Mouse (Mus musculus) left cerebral cortex, postnatal 25 days (tissue): ENCODE data around the gene Tent4b. TPM values are rescaled to one million over a fixed set of nuclear protein-coding genes. Genes with fewer than 3 reads are reported as not detected.

Experiments
- DNase-seq, 2 experiments: peaks; one replicate each; pipeline ENCODE4 v3.0.0; 2022; ENCODE audit warnings: low spot score in 2 of 2, mixed read lengths in 1 of 2
- intact Hi-C: fragments of 180-260 bp; cut with DNase I; formaldehyde crosslinking; loops from one replicate; pipeline ENCODE4 v1.15.1; 2025
- total RNA-seq, 2 experiments: library from RNA; stranded (reverse); gene quantifications; 2 replicates each; pipeline ENCODE4 v1.2.3; 2021

Tent4b gene
- total RNA-seq, 2 experiments from 2014 or later, result 37.6 to 37.9 TPM

DNA sequence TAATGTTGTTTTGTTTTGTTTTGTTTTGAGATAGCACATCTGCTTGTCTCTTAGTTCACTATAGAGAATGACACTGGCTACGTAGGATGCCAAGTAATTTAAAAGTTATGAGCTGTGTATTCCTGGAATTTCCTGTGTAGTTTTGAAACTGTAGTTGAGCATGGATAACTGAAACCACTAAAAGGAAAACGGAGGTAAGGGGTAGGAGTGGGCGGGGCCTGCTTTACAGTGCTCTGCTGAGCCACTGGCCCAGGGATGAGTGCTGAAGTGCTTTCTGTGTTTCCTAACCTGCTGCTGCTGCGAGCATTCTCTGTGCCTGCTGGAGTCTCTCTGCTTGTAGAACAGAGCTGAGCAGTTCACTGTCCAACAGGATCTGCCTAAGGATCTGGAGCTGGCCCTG, 22.3 kb downstream of the Tent4b start:
- DNase-seq, result no peak
- intact Hi-C loops, result no loop called here

DNA sequence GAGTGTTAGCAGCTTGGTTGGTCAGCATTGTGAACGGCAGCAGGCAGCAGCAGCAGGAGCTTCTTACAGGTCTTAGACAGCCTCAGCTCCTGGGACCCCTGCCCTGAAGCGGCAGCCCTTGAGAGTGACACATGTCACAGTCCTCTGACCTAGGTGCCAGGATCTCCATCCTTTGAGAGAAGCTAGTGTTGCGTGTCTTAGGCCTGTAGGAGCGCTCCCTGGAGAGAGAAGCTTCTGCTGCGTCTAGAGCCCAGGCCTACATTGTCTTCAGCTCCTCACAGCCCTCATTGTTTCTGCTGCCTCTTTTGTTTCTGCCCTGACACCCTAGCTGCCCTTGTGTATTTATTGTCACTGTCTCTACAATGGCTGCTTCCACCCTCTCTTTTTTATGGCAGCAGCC, 26.3 kb downstream of the Tent4b start:
- intact Hi-C loops, result no loop called here
- DNase-seq, result no peak

DNA sequence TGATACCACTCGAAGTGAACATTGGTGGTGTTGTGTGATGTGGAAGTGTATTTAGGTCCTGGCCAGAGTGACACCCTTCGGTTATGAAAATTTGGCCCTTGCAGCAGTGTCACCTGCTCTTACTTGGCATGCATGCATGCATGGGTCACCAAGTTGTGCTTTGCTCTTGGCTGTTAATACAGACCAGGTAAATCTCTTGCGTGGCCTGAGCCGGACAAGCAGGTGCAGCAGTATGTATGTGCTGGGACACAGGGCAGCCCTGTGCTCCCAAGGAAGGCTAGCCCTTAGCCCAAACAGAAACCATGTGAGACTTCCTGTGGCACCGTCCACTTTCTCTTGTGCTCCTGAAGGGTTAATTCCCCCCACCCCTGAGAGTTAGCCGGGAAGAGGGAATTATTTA, 28.8 kb downstream of the Tent4b start:
- intact Hi-C loops, result no loop called here
- no peak for DNase-seq

DNA sequence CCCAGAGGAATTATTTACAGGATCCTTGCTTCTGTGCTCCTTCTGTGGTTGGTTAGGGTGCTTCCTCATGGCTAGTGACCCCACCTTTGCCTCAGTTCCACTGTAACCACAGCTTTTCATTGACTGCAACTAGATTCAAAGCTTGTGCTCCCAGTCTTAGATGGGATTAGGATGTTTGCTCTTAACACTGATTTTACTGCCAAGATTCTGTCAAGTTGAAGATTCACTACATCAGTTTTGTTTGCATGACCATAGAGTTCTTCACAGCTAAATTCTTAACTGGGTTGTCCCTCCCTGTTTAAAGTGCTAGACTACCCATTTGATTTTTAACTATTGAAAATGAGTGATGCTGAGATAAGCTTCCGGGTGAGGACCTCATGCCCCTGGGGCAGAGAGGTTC, 29.3 kb downstream of the Tent4b start:
- intact Hi-C loops, result no loop called here
- DNase-seq, result no peak

DNA sequence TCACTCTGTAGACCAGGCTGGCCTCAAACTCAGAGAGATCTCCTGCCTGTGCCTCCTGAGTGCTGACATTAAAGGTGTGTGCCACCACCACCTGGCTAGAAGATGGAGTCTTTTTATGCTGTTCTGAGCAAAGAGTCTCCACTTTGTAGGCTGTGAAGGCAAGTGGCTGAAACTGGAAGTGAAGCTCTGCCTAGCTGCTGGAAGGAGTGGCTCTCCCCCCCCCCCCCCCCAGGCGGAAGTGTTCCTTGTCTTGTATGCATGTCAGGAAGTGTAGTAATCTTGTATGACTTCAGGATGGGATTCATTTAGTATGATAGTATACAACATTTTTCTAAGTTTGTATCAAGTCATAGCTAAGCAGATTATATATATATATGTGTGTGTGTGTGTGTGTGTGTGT, 29.8 kb downstream of the Tent4b start:
- DNase-seq, result no peak
- intact Hi-C loops, result no loop called here

DNA sequence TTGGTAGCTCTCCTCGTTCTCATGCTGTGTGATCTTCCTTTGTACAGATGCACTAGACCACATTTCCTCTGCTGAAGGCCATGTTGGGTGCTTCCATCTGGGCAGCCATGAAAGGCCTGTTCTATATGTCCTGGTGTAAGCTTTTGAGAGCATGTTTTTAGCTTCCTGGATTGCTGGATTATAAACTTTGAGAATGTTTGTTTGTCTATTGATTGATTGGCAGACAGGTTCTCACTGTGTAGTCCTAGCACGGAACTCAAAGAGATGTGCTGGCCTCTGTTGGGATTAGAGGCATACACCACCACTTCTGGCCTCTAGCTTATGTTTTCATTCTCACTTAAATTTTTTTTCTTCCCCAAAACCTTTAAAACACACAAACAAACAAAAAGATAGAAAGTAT, 37.7 kb downstream of the Tent4b start:
- no peak for DNase-seq
- intact Hi-C loops, result no loop called here

DNA sequence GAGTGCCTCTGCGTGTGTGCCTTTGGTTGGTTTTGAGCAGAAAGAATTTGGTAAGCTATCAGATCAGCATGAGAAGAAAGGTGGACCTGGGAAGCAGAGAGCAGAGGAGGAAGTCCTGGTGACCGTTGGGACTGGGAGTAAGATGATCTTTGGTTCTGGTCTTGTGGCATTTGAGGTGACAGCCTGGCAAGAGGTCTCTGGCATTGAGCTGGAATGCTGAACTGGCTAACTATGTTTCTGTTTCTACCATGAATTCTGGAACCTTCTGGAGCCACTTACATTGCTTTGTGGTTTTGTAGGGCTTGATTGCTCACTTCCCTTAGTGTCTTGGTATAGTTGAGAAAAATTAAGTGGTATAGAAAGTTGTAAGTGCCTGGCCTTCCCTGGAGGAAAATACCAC, 38.6 kb downstream of the Tent4b start:
- no peak for DNase-seq
- intact Hi-C loops, result no loop called here

DNA sequence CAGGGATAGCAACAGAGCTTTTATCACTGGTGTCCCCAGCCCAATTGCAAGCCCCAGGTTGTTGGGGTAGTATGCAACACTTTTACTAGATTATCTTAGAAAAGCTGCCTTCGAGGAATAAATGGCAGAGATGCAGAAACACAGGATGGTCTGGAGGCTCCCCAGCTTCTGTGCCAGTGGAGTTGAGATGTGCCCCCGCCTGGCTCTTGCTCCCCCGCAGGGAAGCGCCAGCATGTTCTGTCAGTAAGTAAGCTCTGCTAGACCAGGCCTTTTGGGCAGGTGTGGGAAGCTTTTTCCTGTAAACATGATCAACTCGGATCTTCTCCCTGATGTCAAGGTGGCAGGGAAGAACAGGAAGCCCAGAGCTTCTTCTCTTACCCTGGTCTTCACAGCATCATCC, 40.3 kb downstream of the Tent4b start:
- intact Hi-C loops, result no loop called here
- peak in 1 of 2 experiments; percentile 21 for DNase-seq

DNA sequence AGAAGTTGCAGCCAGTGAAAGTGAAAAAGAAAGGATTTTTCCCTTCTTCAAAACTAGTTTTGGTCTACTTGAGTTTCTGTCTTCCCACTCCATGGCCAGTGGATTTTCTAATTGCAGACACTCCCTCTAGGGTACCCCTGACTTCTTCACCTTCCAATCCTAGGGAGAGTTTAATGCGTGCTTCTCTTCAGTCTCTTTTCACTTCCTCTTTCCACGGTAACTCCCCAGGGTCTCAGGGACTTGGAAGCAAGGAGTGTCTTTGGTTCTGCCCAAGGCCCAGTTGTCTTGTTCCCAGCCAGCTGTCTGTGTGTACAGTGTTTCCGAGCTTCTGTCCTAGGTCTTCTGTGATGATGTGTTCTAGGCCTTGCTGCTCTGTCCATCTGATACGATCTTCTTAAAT, 42.9 kb downstream of the Tent4b start:
- intact Hi-C loops, result loop anchor here (5.0 to 10.0 kb wide), 2 partner anchors 40 to 77 kb away; no protein-coding TSS in a partner anchor

DNA sequence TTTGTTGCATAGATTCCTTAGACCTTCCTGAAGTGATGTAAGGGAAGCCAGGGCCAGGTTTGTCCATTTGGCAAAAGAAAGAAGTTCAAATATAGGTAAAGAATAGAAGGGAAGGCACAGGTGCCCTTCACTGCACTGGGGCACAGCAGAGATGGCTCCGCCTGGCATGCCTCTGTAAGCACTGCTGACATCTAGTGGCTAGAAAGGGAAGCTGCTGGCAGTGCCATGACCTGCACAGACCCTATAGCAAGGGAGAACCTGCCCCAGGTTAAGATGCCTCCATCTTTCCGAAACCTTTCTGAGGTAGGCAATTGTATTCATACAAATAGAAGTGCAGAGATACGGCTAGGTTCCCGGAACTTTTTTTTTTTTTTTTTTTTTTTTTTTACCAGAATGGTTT, 45.3 kb downstream of the Tent4b start:
- intact Hi-C loops, result loop anchor here (5.0 to 10.0 kb wide), 2 partner anchors 42 to 79 kb away; no protein-coding TSS in a partner anchor
- DNase-seq, result peak; percentile 39 to 63

More for the DNA sequence above, 42.9 kb downstream of the Tent4b start:
- DNase-seq, result no peak

DNA sequence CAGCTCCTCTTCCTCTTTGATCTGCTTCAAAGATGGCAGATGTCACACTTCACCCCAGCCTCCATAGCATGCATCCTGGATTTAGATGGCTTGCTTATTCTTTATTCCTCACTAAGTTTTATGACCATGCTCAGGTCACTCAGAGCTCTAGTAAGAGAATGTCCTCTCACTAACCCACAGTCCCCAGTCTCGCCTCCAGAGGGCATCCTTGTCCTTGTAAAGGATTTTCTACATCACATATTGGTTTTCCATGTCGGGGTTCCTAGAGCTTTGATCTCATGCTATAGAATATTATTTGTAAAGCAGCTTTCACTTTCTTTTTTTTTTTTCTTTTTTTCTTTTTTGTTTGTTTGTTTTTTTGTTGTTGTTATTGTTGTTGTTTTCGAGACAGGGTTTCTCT, 53.8 kb downstream of the Tent4b start:
- DNase-seq, result no peak
- intact Hi-C loops, result no loop called here

DNA sequence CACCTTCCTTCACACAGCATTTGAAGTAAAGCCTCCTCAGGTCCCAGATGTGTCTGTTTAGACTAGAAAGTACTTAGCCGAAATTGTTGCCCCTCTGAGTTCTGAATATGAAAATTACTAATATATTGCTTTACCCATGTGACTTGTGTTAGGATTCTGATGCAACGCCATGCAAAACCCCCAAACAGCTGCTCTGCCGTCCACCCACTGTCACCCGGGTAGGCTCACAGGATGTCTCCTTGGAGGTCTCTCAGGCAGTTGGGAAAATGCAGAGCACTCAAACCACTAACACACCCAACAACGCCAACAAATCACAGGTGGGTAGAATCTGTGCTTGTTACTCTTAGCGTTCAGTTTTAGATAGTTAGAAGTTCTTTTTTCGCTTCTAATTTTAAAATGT, 55.9 kb downstream of the Tent4b start:
- no peak for DNase-seq
- intact Hi-C loops, result no loop called here

DNA sequence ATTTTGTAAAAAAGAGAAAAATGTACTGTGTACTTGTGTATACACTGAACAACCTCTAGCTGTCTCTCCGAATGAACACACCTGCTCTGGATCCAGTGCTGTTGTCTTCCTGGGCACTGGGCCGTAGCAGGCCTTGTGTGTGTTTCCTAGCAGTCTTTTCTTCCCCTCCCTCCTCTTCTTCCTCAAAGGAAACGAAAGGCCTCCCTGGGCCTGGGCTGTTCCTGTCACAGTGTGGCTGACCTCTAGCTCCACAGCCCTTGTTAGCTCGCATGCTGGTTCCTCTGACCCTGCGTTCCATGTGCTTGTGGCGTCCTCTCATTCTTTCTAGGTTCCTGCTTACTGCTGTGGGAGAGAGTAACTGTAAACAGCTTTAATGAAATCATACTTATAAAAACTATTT, 59.0 kb downstream of the Tent4b start:
- no peak for DNase-seq
- intact Hi-C loops, result no loop called here

DNA sequence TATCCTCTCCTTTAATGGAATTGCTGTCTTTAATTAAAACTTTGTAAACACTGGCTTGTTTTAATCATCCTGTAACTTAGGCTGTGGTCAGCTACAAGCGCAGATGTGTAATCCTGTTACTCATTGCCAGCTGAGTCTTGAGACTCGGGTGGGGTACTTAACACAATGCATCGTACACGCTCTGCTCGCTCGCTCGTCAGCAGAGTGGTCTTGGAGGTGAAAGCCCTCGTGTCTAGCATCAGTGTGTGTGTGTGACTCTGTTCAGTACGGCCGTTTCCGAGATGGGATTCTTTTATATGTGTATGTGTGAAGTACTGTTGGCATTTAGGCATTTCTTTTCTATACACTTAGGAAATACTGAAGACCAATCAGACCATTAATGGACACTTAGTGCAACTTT, 59.5 kb downstream of the Tent4b start:
- intact Hi-C loops, result no loop called here

DNA sequence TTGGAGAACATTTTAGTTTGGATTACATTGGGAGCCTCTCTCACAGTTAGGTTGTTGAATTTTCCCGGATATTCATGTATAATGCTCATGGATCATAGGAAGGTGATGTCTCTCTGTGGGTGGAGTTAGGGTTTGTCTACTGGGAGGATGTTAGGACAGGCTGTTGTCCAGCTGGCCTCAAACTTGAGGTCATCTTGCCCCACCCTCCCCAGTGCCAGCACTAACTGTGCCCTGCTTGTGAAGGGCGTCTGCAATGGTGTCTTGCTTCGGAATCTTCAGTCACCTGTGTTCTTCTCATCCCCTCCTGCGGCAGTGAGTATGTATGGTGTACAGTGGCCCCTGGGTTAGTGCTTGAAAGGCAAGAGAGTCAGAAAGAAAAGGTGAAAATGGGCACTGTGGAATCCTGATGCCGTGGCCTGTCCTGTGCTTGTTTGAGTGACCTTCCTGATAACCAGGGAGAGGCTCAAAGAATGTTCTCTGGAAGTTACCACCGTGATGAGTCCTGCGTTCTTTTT, 61.5 kb downstream of the Tent4b start:
- no peak for DNase-seq
- intact Hi-C loops, result loop anchor here (10.0 kb wide), 1 partner anchor 494 kb away; no protein-coding TSS in a partner anchor

More for the DNA sequence above, 59.5 kb downstream of the Tent4b start:
- no peak for DNase-seq

DNA sequence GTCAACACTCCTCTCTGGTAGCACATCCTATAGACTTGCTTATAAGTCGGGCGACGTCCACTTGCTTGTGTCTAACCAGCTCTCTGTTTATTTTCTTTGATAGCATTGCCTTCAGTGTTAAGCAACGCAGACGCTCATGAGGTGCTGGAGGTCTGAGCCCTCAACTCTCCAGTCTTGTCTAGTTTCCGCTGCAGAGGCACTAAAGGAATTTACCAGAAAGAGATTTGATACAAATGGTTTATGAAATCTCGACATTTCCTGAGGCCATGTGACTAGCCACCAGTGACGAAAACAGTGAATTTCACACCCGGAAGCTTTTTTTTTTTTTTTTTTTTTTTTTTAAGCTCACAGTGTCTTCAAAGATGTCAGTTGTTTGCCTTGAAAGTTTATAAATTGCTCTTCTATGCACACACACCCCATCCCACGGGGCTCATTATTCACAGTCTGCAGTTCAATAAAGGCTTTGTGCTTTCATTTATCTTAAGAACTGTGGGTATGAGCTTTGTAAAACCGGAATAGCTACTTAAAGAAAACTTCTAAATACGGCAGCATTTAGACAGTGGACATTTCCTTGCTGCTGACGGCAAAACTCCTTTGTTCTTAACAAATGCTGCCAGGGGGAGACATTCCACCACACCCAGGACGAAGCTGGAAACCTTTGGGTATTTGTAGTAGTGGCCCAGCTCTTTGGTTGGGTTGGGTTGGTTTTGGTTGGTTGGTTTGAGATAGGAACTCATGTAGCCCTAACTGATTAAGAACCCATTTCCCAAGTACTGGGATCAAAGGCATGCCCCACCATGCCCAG, 64.0 kb downstream of the Tent4b start:
- peak in 1 of 2 experiments; percentile 23 for DNase-seq
- intact Hi-C loops, result loop anchor here (10.0 kb wide), 1 partner anchor 492 kb away; no protein-coding TSS in a partner anchor

DNA sequence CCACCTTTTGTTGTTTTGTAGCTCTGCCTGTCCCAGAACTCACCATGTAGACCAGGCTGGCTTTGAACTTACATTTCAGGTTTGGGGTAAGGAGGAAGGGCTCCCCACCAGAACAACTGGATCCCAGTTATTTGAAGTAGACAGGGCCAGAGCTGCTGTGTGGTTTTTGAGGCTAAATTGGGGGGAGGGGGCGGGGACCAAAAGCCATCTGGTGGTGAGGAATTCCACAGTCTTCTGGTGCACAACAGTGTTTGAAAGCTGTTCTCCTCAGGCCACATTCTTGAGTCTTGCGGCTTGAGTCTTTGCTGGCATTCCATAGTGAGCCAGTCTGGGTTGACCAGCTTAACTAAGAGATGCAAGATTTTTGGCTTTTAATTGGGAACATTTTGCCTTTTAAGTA, 66.5 kb downstream of the Tent4b start:
- no peak for DNase-seq
- intact Hi-C loops, result loop anchor here (10.0 kb wide), 1 partner anchor 489 kb away; no protein-coding TSS in a partner anchor

DNA sequence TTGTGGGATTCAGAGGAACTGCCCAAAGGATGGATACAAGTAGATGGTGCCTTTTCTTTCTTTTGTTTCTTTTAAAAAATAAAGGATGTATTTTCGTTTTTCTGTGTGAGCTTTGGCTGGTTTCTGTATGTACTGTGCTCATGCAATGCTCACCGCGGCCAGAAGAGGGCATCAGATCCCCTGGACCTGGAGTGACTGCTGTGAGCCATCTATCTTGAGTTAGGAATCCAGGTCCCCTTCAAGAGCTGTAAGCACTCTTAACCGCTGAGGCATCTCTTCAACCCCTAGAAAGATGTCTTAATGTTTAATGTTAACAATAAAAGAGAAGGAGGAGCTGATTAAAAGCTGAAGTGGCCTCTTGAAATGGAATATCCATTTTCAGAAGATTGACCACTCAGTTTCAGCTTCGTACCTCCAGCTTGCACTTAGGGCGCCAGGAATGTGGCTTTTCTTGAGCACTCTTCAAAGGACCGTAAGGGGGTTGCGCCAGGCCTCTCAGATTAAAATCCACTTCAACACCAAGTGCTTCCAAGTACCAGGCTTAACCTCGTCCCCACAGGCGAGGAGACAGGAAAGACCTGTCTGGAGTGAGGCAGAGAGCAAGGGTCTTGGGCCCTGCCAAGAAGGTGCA, 67.3 kb downstream of the Tent4b start:
- intact Hi-C loops, result loop anchor here (2.0 to 10.0 kb wide), 3 partner anchors 95 to 489 kb away; no protein-coding TSS in a partner anchor
- peak; percentile 83 to 88 for DNase-seq

DNA sequence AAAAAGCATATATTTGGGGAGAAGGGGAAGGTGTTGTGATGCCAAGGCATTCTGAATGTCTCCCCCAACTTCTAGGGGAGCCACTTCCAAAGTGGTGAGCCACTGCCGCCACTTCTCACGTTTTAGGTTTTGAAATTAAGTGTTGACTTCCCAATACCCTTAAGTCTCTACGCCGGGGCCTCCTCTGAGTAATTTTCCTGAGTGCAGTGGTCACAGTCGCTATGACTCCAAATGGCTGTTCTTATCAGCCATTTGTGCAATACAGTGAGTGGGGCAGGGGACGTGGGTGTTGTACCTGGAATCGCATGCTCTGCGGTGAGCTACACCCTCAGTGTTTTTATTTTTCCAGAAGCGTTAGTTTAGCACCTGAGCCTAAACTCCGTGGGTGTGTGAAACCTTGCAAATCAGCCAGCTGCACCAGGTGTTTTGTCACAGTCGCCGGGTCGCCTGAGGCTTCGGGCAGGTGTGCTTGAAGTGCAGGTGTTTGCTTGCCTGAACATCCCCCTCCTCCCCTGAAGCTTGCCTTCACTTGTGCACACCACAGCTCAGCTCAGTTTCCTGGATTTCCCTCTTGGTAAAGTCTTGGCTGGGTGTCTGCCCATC, 67.9 kb downstream of the Tent4b start:
- intact Hi-C loops, result loop anchor here (2.0 to 10.0 kb wide), 3 partner anchors 94 to 488 kb away; no protein-coding TSS in a partner anchor
- DNase-seq, result no peak
